Mouse (Mus musculus) embryonic facial prominence, embryonic 15.5 days (tissue): ENCODE data around the gene Lipe. TPM values are rescaled to one million over a fixed set of nuclear protein-coding genes. Genes with fewer than 3 reads are reported as not detected.

Experiments
- ATAC-seq: fragments of 200-750 bp; cut with Nextera tagmentation; 2 replicates; pipeline ENCODE4 v1.8.0; 2017; ENCODE audit warnings: low read depth, moderate TSS enrichment; ENCODE audit not compliant: insufficient number of reproducible peaks, low FRiP score, low TSS enrichment
- H3K27ac ChIP-seq: fragments of 300-500 bp; sonication (generic); replicated peaks from 2 replicates; pipeline ENCODE4 v1.5.1; 2015; ENCODE audit warnings: mild to moderate bottlenecking, inconsistent platforms
- H3K27me3 ChIP-seq: fragments of 300-500 bp; sonication (generic); 2 replicates; pipeline ENCODE4 v1.6.1; 2015; ENCODE audit warnings: inconsistent platforms
- H3K36me3 ChIP-seq: fragments of 300-500 bp; sonication (generic); 2 replicates; pipeline ENCODE4 v1.6.1; 2015; ENCODE audit warnings: mild to moderate bottlenecking, inconsistent platforms
- H3K4me1 ChIP-seq: fragments of 300-500 bp; sonication (generic); 2 replicates; pipeline ENCODE4 v1.6.1; 2015; ENCODE audit warnings: inconsistent platforms
- H3K4me2 ChIP-seq: fragments of 300-500 bp; sonication (generic); replicated peaks from 2 replicates; pipeline ENCODE4 v1.6.1; 2015; ENCODE audit warnings: mild to moderate bottlenecking, inconsistent platforms
- H3K4me3 ChIP-seq: fragments of 300-500 bp; sonication (generic); replicated peaks from 2 replicates; pipeline ENCODE4 v1.5.1; 2015; ENCODE audit warnings: mild to moderate bottlenecking, inconsistent platforms
- H3K9ac ChIP-seq: fragments of 300-500 bp; sonication (generic); 2 replicates; pipeline ENCODE4 v1.6.1; 2015; ENCODE audit warnings: inconsistent platforms
- H3K9me3 ChIP-seq: fragments of 300-500 bp; sonication (generic); replicated peaks from 2 replicates; pipeline ENCODE4 v1.6.1; 2016; ENCODE audit warnings: inconsistent platforms
- WGBS: fragments of 180-500 bp; shearing (Covaris S2); methylation state at CpG from one replicate; pipeline ENCODE4 v1.1.7; 2015; 5-methylcytosine and 5-hydroxymethylcytosine counted together
- polyA plus RNA-seq: library from polyadenylated mRNA; unstranded; fragments of >200 nt; fragmentation: Nextera tagmentation; extraction: Ambion mirVana; gene quantifications from 2 replicates; pipeline ENCODE4 v1.2.1, GENCODE M21; 2015

Gene Lipe
- polyA plus RNA-seq, 1 experiment from 2014 or later: 10.2 TPM

- H3K9me3 ChIP-seq: no peaks in the 10 kb centered on the region
- no peaks in the 10 kb centered on the region for H3K27me3 ChIP-seq
- peaks cover 18% of the 10 kb centered on the region for H3K4me1 ChIP-seq
- no peak overlapping the region for H3K4me3 ChIP-seq
- no peak overlapping the region for H3K27ac ChIP-seq
- no peak overlapping the region for H3K9ac ChIP-seq
- 86% methylated on average over 13 of the region's 13 CpGs for WGBS
- no peak for ATAC-seq
- H3K4me2 ChIP-seq: no peak overlapping the region
- peaks cover 33% of the 10 kb centered on the region for H3K36me3 ChIP-seq
Observed at GRCm38 (mm10) chr7:25384318-25384717, 14.2 kb downstream of the Lipe start.

- Histone ChIP-seq H3K4me1 (peaks cover 20% of the 10 kb centered on the region), H3K4me3 (no peak overlapping the region), H3K27me3 (no peaks in the 10 kb centered on the region), H3K9ac (no peak overlapping the region), H3K9me3 (no peaks in the 10 kb centered on the region), H3K36me3 (peaks cover 33% of the 10 kb centered on the region), H3K4me2 (no peak overlapping the region), H3K27ac (no peak overlapping the region)
- WGBS: 80% methylated on average over 4 of the region's 4 CpGs
- no peak for ATAC-seq
Observed at GRCm38 (mm10) chr7:25383891-25384290, 14.6 kb downstream of the Lipe start.

- no peak overlapping the region for H3K4me2 ChIP-seq
Observed at GRCm38 (mm10) chr7:25383385-25383784, 15.1 kb downstream of the Lipe start.

GRCm38 (mm10) chr7:25382541-25382940, 16.0 kb downstream of the Lipe start:
- peaks cover 24% of the 10 kb centered on the region; the same call in 1 of the 2 replicates for H3K36me3 ChIP-seq
- H3K9ac ChIP-seq: no peak overlapping the region
- H3K4me2 ChIP-seq: no peak overlapping the region
- H3K27ac ChIP-seq: no peak overlapping the region
- ATAC-seq: no peak
- H3K9me3 ChIP-seq: no peaks in the 10 kb centered on the region
- H3K4me1 ChIP-seq: peaks cover 20% of the 10 kb centered on the region
- no peak overlapping the region for H3K4me3 ChIP-seq
- H3K27me3 ChIP-seq: no peaks in the 10 kb centered on the region

More at GRCm38 (mm10) chr7:25383385-25383784, 15.1 kb downstream of the Lipe start:
- H3K36me3 ChIP-seq: peaks cover 33% of the 10 kb centered on the region
- H3K4me1 ChIP-seq: peaks cover 20% of the 10 kb centered on the region
- H3K9me3 ChIP-seq: no peaks in the 10 kb centered on the region
- WGBS: 85% methylated on average over 7 of the region's 7 CpGs
- ATAC-seq: no peak
- no peak overlapping the region for H3K9ac ChIP-seq
- H3K4me3 ChIP-seq: no peak overlapping the region
- no peaks in the 10 kb centered on the region for H3K27me3 ChIP-seq
- no peak overlapping the region for H3K27ac ChIP-seq

GRCm38 (mm10) chr7:25381284-25381680, 17.2 kb downstream of the Lipe start:
- ATAC-seq: no peak
- WGBS: 29% methylated on average over 3 of the region's 3 CpGs
- H3K27ac ChIP-seq: no peak overlapping the region

GRCm38 (mm10) chr7:25380392-25381283, 17.9 kb downstream of the Lipe start:
- H3K36me3 ChIP-seq: peaks cover 19% of the 10 kb centered on the region; the same call in 1 of the 2 replicates
- H3K4me1 ChIP-seq: peaks cover 24% of the 10 kb centered on the region
- no peaks in the 10 kb centered on the region for H3K27me3 ChIP-seq
- H3K9me3 ChIP-seq: no peaks in the 10 kb centered on the region
- no peak overlapping the region for H3K9ac ChIP-seq
- H3K4me2 ChIP-seq: peak overlapping the region; percentile 83
- 59% methylated on average over 18 of the region's 18 CpGs for WGBS
- peak overlapping the region; percentile 45 for H3K4me3 ChIP-seq
- 0 out of 2 replicates have a peak overlapping the region, but pooled peaks have one; percentile 66 for H3K27ac ChIP-seq
- ATAC-seq: no peak; the same call in 1 of the 2 replicates

More at GRCm38 (mm10) chr7:25381284-25381680, 17.2 kb downstream of the Lipe start:
- H3K9me3 ChIP-seq: no peaks in the 10 kb centered on the region
- H3K4me2 ChIP-seq: no peak overlapping the region
- peaks cover 26% of the 10 kb centered on the region for H3K4me1 ChIP-seq
- no peak overlapping the region for H3K4me3 ChIP-seq
- no peaks in the 10 kb centered on the region for H3K27me3 ChIP-seq
- no peak overlapping the region for H3K9ac ChIP-seq
- H3K36me3 ChIP-seq: peaks cover 19% of the 10 kb centered on the region; the same call in 1 of the 2 replicates

- WGBS: 2% methylated on average over 42 of the region's 42 CpGs
- Histone ChIP-seq H3K4me1 (peaks cover 24% of the 10 kb centered on the region), H3K4me2 (peak overlapping the region; percentile 83), H3K36me3 (peaks cover 19% of the 10 kb centered on the region; the same call in 1 of the 2 replicates), H3K9ac (peak overlapping the region; percentile 35; the same call in 1 of the 2 replicates), H3K4me3 (peak overlapping the region; percentile 45), H3K27ac (peak overlapping the region; percentile 66; the same call in 1 of the 2 replicates), H3K27me3 (no peaks in the 10 kb centered on the region), H3K9me3 (no peaks in the 10 kb centered on the region)
- ATAC-seq: peak; percentile 71
Observed at GRCm38 (mm10) chr7:25379551-25380351, 18.8 kb downstream of the Lipe start.

GRCm38 (mm10) chr7:25378181-25379100, 20.1 kb downstream of the Lipe start:
- ATAC-seq: no peak
- Histone ChIP-seq H3K36me3 (peaks cover 7% of the 10 kb centered on the region; the same call in 1 of the 2 replicates), H3K4me1 (peaks cover 24% of the 10 kb centered on the region), H3K4me2 (no peak overlapping the region), H3K27ac (no peak overlapping the region), H3K4me3 (no peak overlapping the region), H3K9ac (no peak overlapping the region), H3K27me3 (no peaks in the 10 kb centered on the region), H3K9me3 (no peaks in the 10 kb centered on the region)
- 71% methylated on average over 13 of the region's 13 CpGs for WGBS

- Histone ChIP-seq H3K4me2 (peak overlapping the region; percentile 47), H3K9me3 (no peaks in the 10 kb centered on the region), H3K27ac (no peak overlapping the region), H3K4me3 (peak overlapping the region; percentile 34), H3K36me3 (0 out of 2 replicates have a peak, but pooled peaks cover 3% of the 10 kb centered on the region), H3K4me1 (peaks cover 24% of the 10 kb centered on the region), H3K27me3 (no peaks in the 10 kb centered on the region), H3K9ac (no peak overlapping the region)
- no peak for ATAC-seq
- 54% methylated on average over 8 of the region's 8 CpGs for WGBS
Observed at GRCm38 (mm10) chr7:25377100-25377700, 21.3 kb downstream of the Lipe start.

- 0 out of 2 replicates have a peak, but pooled peaks have one; percentile 30 for ATAC-seq
- Histone ChIP-seq H3K36me3 (no peaks in the 10 kb centered on the region), H3K27ac (no peak overlapping the region), H3K9me3 (no peaks in the 10 kb centered on the region), H3K4me3 (peak overlapping the region; percentile 34), H3K4me2 (peak overlapping the region; percentile 47), H3K9ac (no peak overlapping the region), H3K4me1 (peaks cover 24% of the 10 kb centered on the region), H3K27me3 (no peaks in the 10 kb centered on the region)
- 5% methylated on average over 17 of the region's 17 CpGs for WGBS
Observed at GRCm38 (mm10) chr7:25376556-25376955, 22.0 kb downstream of the Lipe start.
